Mouse (Mus musculus) kidney, embryonic 16.5 days (tissue): ENCODE measurements around the gene Srgap1. TPM values are rescaled to one million over a fixed set of nuclear protein-coding genes. Genes with fewer than 3 reads are reported as not detected.

ENCODE experiments used
- ATAC-seq: fragments of 200-750 bp; cut with Nextera tagmentation; 2 replicates; pipeline ENCODE4 v1.8.0; 2017; ENCODE audit warnings: moderate TSS enrichment; ENCODE audit not compliant: low FRiP score, low TSS enrichment
- H3K27ac ChIP-seq: fragments of 300-500 bp; sonication (generic); 2 replicates; pipeline ENCODE4 v1.5.1; 2014; ENCODE audit warnings: low read length
- H3K27me3 ChIP-seq: fragments of 300-500 bp; sonication (generic); 2 replicates; pipeline ENCODE4 v1.6.1; 2014; ENCODE audit warnings: low read length, control low read depth, mixed read lengths; ENCODE audit not compliant: insufficient read depth
- H3K36me3 ChIP-seq: fragments of 300-500 bp; sonication (generic); 2 replicates; pipeline ENCODE4 v1.6.1; 2014; ENCODE audit warnings: low read length, control low read depth, mixed read lengths; ENCODE audit not compliant: insufficient read depth
- H3K4me1 ChIP-seq: fragments of 300-500 bp; sonication (generic); 2 replicates; pipeline ENCODE4 v1.6.1; 2014; ENCODE audit warnings: low read length, control low read depth, mixed read lengths; ENCODE audit not compliant: insufficient read depth
- H3K4me2 ChIP-seq: fragments of 300-500 bp; sonication (generic); replicated peaks from 2 replicates; pipeline ENCODE4 v1.6.1; 2014; ENCODE audit warnings: low read depth, low read length
- H3K4me3 ChIP-seq: fragments of 300-500 bp; sonication (generic); 2 replicates; pipeline ENCODE4 v1.5.1; 2014; ENCODE audit warnings: mild to moderate bottlenecking, low read length
- H3K9ac ChIP-seq: fragments of 300-500 bp; sonication (generic); replicated peaks from 2 replicates; pipeline ENCODE4 v1.6.1; 2014; ENCODE audit warnings: low read length
- H3K9me3 ChIP-seq: fragments of 300-500 bp; sonication (generic); 2 replicates; pipeline ENCODE4 v1.6.1; 2016; ENCODE audit warnings: low read length, control low read depth
- WGBS: fragments of 180-500 bp; shearing (Covaris S2); extraction: QIAGEN DNeasy Blood & Tissue Kit; methylation state at CpG from one replicate; pipeline ENCODE4 v1.1.7; 2014; 5-methylcytosine and 5-hydroxymethylcytosine counted together
- polyA plus RNA-seq: library from polyadenylated mRNA; unstranded; fragments of >200 nt; fragmentation: Nextera tagmentation; extraction: Ambion mirVana; gene quantifications from 2 replicates; pipeline ENCODE4 v1.2.1, GENCODE M21; 2015

The Srgap1 gene
- polyA plus RNA-seq, 1 experiment from 2014 or later, result 12.4 TPM

- H3K4me1 ChIP-seq, result no peaks in the 10 kb centered on the region
- no peaks in the 10 kb centered on the region for H3K27me3 ChIP-seq
- no peaks in the 10 kb centered on the region for H3K9me3 ChIP-seq
- H3K4me2 ChIP-seq, result no peak overlapping the region
- ATAC-seq, result no peak
- 80% methylated on average over 3 of the region's 3 CpGs for WGBS
- no peak overlapping the region for H3K4me3 ChIP-seq
- no peaks in the 10 kb centered on the region; the same call in 1 of the 2 replicates for H3K36me3 ChIP-seq
- no peak overlapping the region for H3K27ac ChIP-seq
- H3K9ac ChIP-seq, result no peak overlapping the region
Measured at GRCm38 (mm10) chr10:121918579-121918978, 128.5 kb downstream of the Srgap1 start.

- H3K27ac ChIP-seq, result no peak overlapping the region
- no peak overlapping the region; the same call in 1 of the 2 replicates for H3K9ac ChIP-seq
- no peak for ATAC-seq
- no peaks in the 10 kb centered on the region for H3K9me3 ChIP-seq
- 61% methylated on average over 12 of the region's 12 CpGs for WGBS
- no peaks in the 10 kb centered on the region for H3K4me1 ChIP-seq
- H3K4me2 ChIP-seq, result no peak overlapping the region
- H3K4me3 ChIP-seq, result no peak overlapping the region
- H3K36me3 ChIP-seq, result no peaks in the 10 kb centered on the region
- no peaks in the 10 kb centered on the region for H3K27me3 ChIP-seq
Measured at GRCm38 (mm10) chr10:121915530-121915929, 131.6 kb downstream of the Srgap1 start.

GRCm38 (mm10) chr10:121904137-121904536, 143.0 kb downstream of the Srgap1 start:
- Histone ChIP-seq H3K4me1 (peaks cover 30% of the 10 kb centered on the region), H3K4me2 (no peak overlapping the region), H3K27ac (peak overlapping the region; percentile 86), H3K9me3 (no peaks in the 10 kb centered on the region), H3K36me3 (no peaks in the 10 kb centered on the region), H3K4me3 (no peak overlapping the region), H3K9ac (no peak overlapping the region), H3K27me3 (no peaks in the 10 kb centered on the region)
- 7% methylated on average over 1 of the region's 1 CpGs for WGBS
- peak; percentile 90 for ATAC-seq

GRCm38 (mm10) chr10:121902651-121903050, 144.5 kb downstream of the Srgap1 start:
- Histone ChIP-seq H3K9me3 (no peaks in the 10 kb centered on the region), H3K27ac (no peak overlapping the region), H3K36me3 (no peaks in the 10 kb centered on the region), H3K27me3 (no peaks in the 10 kb centered on the region), H3K9ac (no peak overlapping the region), H3K4me1 (peaks cover 27% of the 10 kb centered on the region), H3K4me3 (no peak overlapping the region), H3K4me2 (no peak overlapping the region)
- no peak for ATAC-seq
- 82% methylated on average over 8 of the region's 8 CpGs for WGBS

GRCm38 (mm10) chr10:121900772-121901171, 146.3 kb downstream of the Srgap1 start:
- Histone ChIP-seq H3K27me3 (no peaks in the 10 kb centered on the region), H3K4me2 (no peak overlapping the region), H3K36me3 (no peaks in the 10 kb centered on the region), H3K9me3 (no peaks in the 10 kb centered on the region), H3K4me1 (peaks cover 17% of the 10 kb centered on the region), H3K4me3 (no peak overlapping the region), H3K9ac (no peak overlapping the region), H3K27ac (no peak overlapping the region)
- no peak for ATAC-seq
- WGBS, result 63% methylated on average over 6 of the region's 6 CpGs

- Histone ChIP-seq H3K4me2 (no peak overlapping the region), H3K36me3 (no peaks in the 10 kb centered on the region), H3K9ac (no peak overlapping the region), H3K4me1 (peaks cover 11% of the 10 kb centered on the region), H3K9me3 (no peaks in the 10 kb centered on the region), H3K27me3 (no peaks in the 10 kb centered on the region), H3K27ac (no peak overlapping the region), H3K4me3 (no peak overlapping the region)
- WGBS, result 93% methylated on average over 6 of the region's 6 CpGs
- ATAC-seq, result no peak
Measured at GRCm38 (mm10) chr10:121899706-121900105, 147.4 kb downstream of the Srgap1 start.

GRCm38 (mm10) chr10:121897835-121898370, 149.2 kb downstream of the Srgap1 start:
- Histone ChIP-seq H3K9ac (no peak overlapping the region), H3K36me3 (no peaks in the 10 kb centered on the region), H3K27ac (no peak overlapping the region), H3K9me3 (no peaks in the 10 kb centered on the region), H3K4me1 (no peaks in the 10 kb centered on the region), H3K27me3 (no peaks in the 10 kb centered on the region), H3K4me2 (no peak overlapping the region), H3K4me3 (no peak overlapping the region)
- ATAC-seq, result no peak
- 89% methylated on average over 2 of the region's 2 CpGs for WGBS

- Histone ChIP-seq H3K4me1 (peaks cover 5% of the 10 kb centered on the region), H3K4me3 (no peak overlapping the region), H3K27ac (no peak overlapping the region), H3K36me3 (no peaks in the 10 kb centered on the region), H3K9me3 (no peaks in the 10 kb centered on the region), H3K4me2 (no peak overlapping the region), H3K9ac (no peak overlapping the region), H3K27me3 (no peaks in the 10 kb centered on the region)
- 44% methylated on average over 13 of the region's 13 CpGs for WGBS
- 0 out of 2 replicates have a peak, but pooled peaks have one; percentile 33 for ATAC-seq
Measured at GRCm38 (mm10) chr10:121891390-121892067, 155.6 kb downstream of the Srgap1 start.

GRCm38 (mm10) chr10:121890061-121890460, 157.1 kb downstream of the Srgap1 start:
- 52% methylated on average over 6 of the region's 6 CpGs for WGBS
- Histone ChIP-seq H3K4me3 (no peak overlapping the region), H3K27me3 (no peaks in the 10 kb centered on the region), H3K27ac (no peak overlapping the region), H3K36me3 (no peaks in the 10 kb centered on the region), H3K9ac (no peak overlapping the region), H3K4me1 (peaks cover 16% of the 10 kb centered on the region), H3K9me3 (no peaks in the 10 kb centered on the region), H3K4me2 (no peak overlapping the region)
- ATAC-seq, result no peak

- Histone ChIP-seq H3K4me3 (no peak overlapping the region), H3K27me3 (no peaks in the 10 kb centered on the region), H3K4me2 (no peak overlapping the region), H3K4me1 (peaks cover 19% of the 10 kb centered on the region), H3K27ac (0 out of 2 replicates have a peak overlapping the region, but pooled peaks have one; percentile 32), H3K36me3 (no peaks in the 10 kb centered on the region), H3K9ac (no peak overlapping the region), H3K9me3 (no peaks in the 10 kb centered on the region)
- 38% methylated on average over 6 of the region's 6 CpGs for WGBS
- no peak for ATAC-seq
Measured at GRCm38 (mm10) chr10:121886805-121887204, 160.3 kb downstream of the Srgap1 start.
